Mouse (Mus musculus) neural tube, embryonic 12.5 days (tissue): ENCODE data around the gene Eml1. TPM values are rescaled to one million over a fixed set of nuclear protein-coding genes. Genes with fewer than 3 reads are reported as not detected.
A peak's percentile ranks its signal among the peaks of the same experiment; 100 is the strongest.

Experiments used
- ATAC-seq: fragments of 200-750 bp; cut with Nextera tagmentation; 2 replicates; pipeline ENCODE4 v1.8.0; 2017; ENCODE audit warnings: low read depth, mild to moderate bottlenecking, moderate TSS enrichment, moderate library complexity; ENCODE audit not compliant: low FRiP score
- H3K27ac ChIP-seq: fragments of 300-500 bp; sonication (generic); 2 replicates; pipeline ENCODE4 v1.5.1; 2016
- H3K27me3 ChIP-seq: fragments of 300-500 bp; sonication (generic); replicated peaks from 2 replicates; pipeline ENCODE4 v1.6.1; 2016; ENCODE audit warnings: mild to moderate bottlenecking
- H3K36me3 ChIP-seq: fragments of 300-500 bp; sonication (generic); 2 replicates; pipeline ENCODE4 v1.6.1; 2016; ENCODE audit warnings: mild to moderate bottlenecking
- H3K4me1 ChIP-seq: fragments of 300-500 bp; sonication (generic); 2 replicates; pipeline ENCODE4 v1.6.1; 2016
- H3K4me2 ChIP-seq: fragments of 300-500 bp; sonication (generic); replicated peaks from 2 replicates; pipeline ENCODE4 v1.6.1; 2016; ENCODE audit warnings: mild to moderate bottlenecking
- H3K4me3 ChIP-seq: fragments of 300-500 bp; sonication (generic); 2 replicates; pipeline ENCODE4 v1.5.1; 2016
- H3K9ac ChIP-seq: fragments of 300-500 bp; sonication (generic); 2 replicates; pipeline ENCODE4 v1.6.1; 2016; ENCODE audit warnings: mild to moderate bottlenecking
- H3K9me3 ChIP-seq: fragments of 300-500 bp; sonication (generic); 2 replicates; pipeline ENCODE4 v1.6.1; 2016; ENCODE audit warnings: mild to moderate bottlenecking
- WGBS: fragments of 180-500 bp; shearing (Covaris S2); methylation state at CpG from one replicate; pipeline ENCODE4 v1.1.7; 2016; 5-methylcytosine and 5-hydroxymethylcytosine counted together
- polyA plus RNA-seq: library from polyadenylated mRNA; unstranded; fragments of >200 nt; fragmentation: Nextera tagmentation; extraction: Ambion mirVana; gene quantifications from 2 replicates; pipeline ENCODE4 v1.2.1, GENCODE M21; 2016

Eml1 gene
- polyA plus RNA-seq, 1 experiment from 2014 or later = 122 TPM

GRCm38 (mm10) chr12:108400951-108401350 is 30.2 kb downstream of the Eml1 start:
- no peaks in the 10 kb centered on the region for H3K36me3 ChIP-seq
- H3K27me3 ChIP-seq = no peaks in the 10 kb centered on the region
- no peak overlapping the region for H3K4me2 ChIP-seq
- H3K27ac ChIP-seq = no peak overlapping the region
- H3K9me3 ChIP-seq = no peaks in the 10 kb centered on the region
- ATAC-seq = no peak
- 82% methylated on average over 8 of the region's 8 CpGs for WGBS
- H3K4me1 ChIP-seq = peaks cover 25% of the 10 kb centered on the region
- no peak overlapping the region for H3K4me3 ChIP-seq
- no peak overlapping the region for H3K9ac ChIP-seq

- Histone ChIP-seq H3K36me3 (no peaks in the 10 kb centered on the region), H3K27me3 (no peaks in the 10 kb centered on the region), H3K4me1 (peaks cover 17% of the 10 kb centered on the region), H3K4me2 (no peak overlapping the region), H3K27ac (no peak overlapping the region), H3K4me3 (no peak overlapping the region), H3K9me3 (no peaks in the 10 kb centered on the region), H3K9ac (no peak overlapping the region)
- no peak for ATAC-seq
- 49% methylated on average over 6 of the region's 6 CpGs for WGBS
These were observed 33.2 kb downstream of the Eml1 start for GRCm38 (mm10) chr12:108403957-108404356.

GRCm38 (mm10) chr12:108409100-108409499 is 38.3 kb downstream of the Eml1 start:
- Histone ChIP-seq H3K9ac (no peak overlapping the region), H3K4me1 (peaks cover 24% of the 10 kb centered on the region), H3K9me3 (no peaks in the 10 kb centered on the region), H3K27ac (no peak overlapping the region), H3K4me3 (no peak overlapping the region), H3K36me3 (no peaks in the 10 kb centered on the region), H3K27me3 (no peaks in the 10 kb centered on the region), H3K4me2 (no peak overlapping the region)
- no peak for ATAC-seq
- 38% methylated on average over 5 of the region's 5 CpGs for WGBS

- ATAC-seq = peak; percentile 53; the same call in 1 of the 2 replicates
- H3K4me1 ChIP-seq = peaks cover 23% of the 10 kb centered on the region
- no peaks in the 10 kb centered on the region for H3K36me3 ChIP-seq
- H3K27me3 ChIP-seq = no peaks in the 10 kb centered on the region
- H3K27ac ChIP-seq = peak overlapping the region; percentile 53
- H3K4me3 ChIP-seq = peak overlapping the region; percentile 11; the same call in 1 of the 2 replicates
- H3K4me2 ChIP-seq = peak overlapping the region; percentile 24; the same call in 1 of the 2 replicates
- no peaks in the 10 kb centered on the region for H3K9me3 ChIP-seq
- WGBS = 49% methylated on average over 14 of the region's 14 CpGs
- 0 out of 2 replicates have a peak overlapping the region, but pooled peaks have one; percentile 0 for H3K9ac ChIP-seq
These were observed 39.9 kb downstream of the Eml1 start for GRCm38 (mm10) chr12:108410416-108411208.

- no peak overlapping the region for H3K4me2 ChIP-seq
- no peaks in the 10 kb centered on the region for H3K27me3 ChIP-seq
- no peak for ATAC-seq
- H3K4me3 ChIP-seq = no peak overlapping the region
- no peak overlapping the region for H3K9ac ChIP-seq
- peaks cover 7% of the 10 kb centered on the region for H3K4me1 ChIP-seq
- H3K27ac ChIP-seq = no peak overlapping the region
- H3K9me3 ChIP-seq = no peaks in the 10 kb centered on the region
- WGBS = 92% methylated on average over 9 of the region's 9 CpGs
- no peaks in the 10 kb centered on the region for H3K36me3 ChIP-seq
These were observed 44.2 kb downstream of the Eml1 start for GRCm38 (mm10) chr12:108414932-108415331.

GRCm38 (mm10) chr12:108419570-108419969 is 48.8 kb downstream of the Eml1 start:
- no peak overlapping the region for H3K4me2 ChIP-seq
- H3K9me3 ChIP-seq = no peaks in the 10 kb centered on the region
- no peak for ATAC-seq
- H3K4me1 ChIP-seq = peaks cover 13% of the 10 kb centered on the region; the same call in 1 of the 2 replicates
- H3K27me3 ChIP-seq = no peaks in the 10 kb centered on the region
- H3K36me3 ChIP-seq = no peaks in the 10 kb centered on the region
- no peak overlapping the region for H3K27ac ChIP-seq
- H3K9ac ChIP-seq = no peak overlapping the region
- no peak overlapping the region for H3K4me3 ChIP-seq

- Histone ChIP-seq H3K27me3 (no peaks in the 10 kb centered on the region), H3K36me3 (no peaks in the 10 kb centered on the region), H3K4me2 (no peak overlapping the region), H3K9ac (no peak overlapping the region), H3K27ac (no peak overlapping the region), H3K4me1 (peaks cover 26% of the 10 kb centered on the region), H3K4me3 (no peak overlapping the region), H3K9me3 (no peaks in the 10 kb centered on the region)
- no peak for ATAC-seq
- 80% methylated on average over 1 of the region's 1 CpGs for WGBS
These were observed 50.7 kb downstream of the Eml1 start for GRCm38 (mm10) chr12:108421477-108421876.

- H3K4me1 ChIP-seq = peaks cover 26% of the 10 kb centered on the region
- H3K36me3 ChIP-seq = no peaks in the 10 kb centered on the region
- H3K9me3 ChIP-seq = no peaks in the 10 kb centered on the region
- peak overlapping the region; percentile 88 for H3K27ac ChIP-seq
- ATAC-seq = peak; percentile 57
- H3K4me2 ChIP-seq = peak overlapping the region; percentile 72
- WGBS = 3% methylated on average over 13 of the region's 14 CpGs
- H3K27me3 ChIP-seq = no peaks in the 10 kb centered on the region
- peak overlapping the region; percentile 80 for H3K4me3 ChIP-seq
- H3K9ac ChIP-seq = peak overlapping the region; percentile 90
These were observed 51.7 kb downstream of the Eml1 start for GRCm38 (mm10) chr12:108422495-108422857.

- no peaks in the 10 kb centered on the region for H3K36me3 ChIP-seq
- ATAC-seq = peak; percentile 90
- no peaks in the 10 kb centered on the region for H3K27me3 ChIP-seq
- H3K9me3 ChIP-seq = no peaks in the 10 kb centered on the region
- peak overlapping the region; percentile 88 for H3K27ac ChIP-seq
- peaks cover 26% of the 10 kb centered on the region for H3K4me1 ChIP-seq
- H3K4me3 ChIP-seq = peak overlapping the region; percentile 80
- under 1% methylated on average over 90 of the region's 90 CpGs for WGBS
- peak overlapping the region; percentile 72 for H3K4me2 ChIP-seq
- peak overlapping the region; percentile 90 for H3K9ac ChIP-seq
These were observed 52.3 kb downstream of the Eml1 start for GRCm38 (mm10) chr12:108422858-108423631.

GRCm38 (mm10) chr12:108430964-108431363 is 60.2 kb downstream of the Eml1 start:
- Histone ChIP-seq H3K27me3 (no peaks in the 10 kb centered on the region), H3K36me3 (no peaks in the 10 kb centered on the region), H3K9me3 (no peaks in the 10 kb centered on the region), H3K4me2 (no peak overlapping the region), H3K4me3 (no peak overlapping the region), H3K9ac (no peak overlapping the region), H3K4me1 (peaks cover 43% of the 10 kb centered on the region), H3K27ac (no peak overlapping the region)
- no peak for ATAC-seq
- WGBS = 53% methylated on average over 3 of the region's 3 CpGs

- peaks cover 49% of the 10 kb centered on the region for H3K4me1 ChIP-seq
- H3K27me3 ChIP-seq = no peaks in the 10 kb centered on the region
- H3K9me3 ChIP-seq = no peaks in the 10 kb centered on the region
- H3K4me3 ChIP-seq = no peak overlapping the region
- no peak overlapping the region for H3K9ac ChIP-seq
- H3K27ac ChIP-seq = no peak overlapping the region
- no peaks in the 10 kb centered on the region for H3K36me3 ChIP-seq
- H3K4me2 ChIP-seq = no peak overlapping the region
- no peak for ATAC-seq
- 39% methylated on average over 6 of the region's 6 CpGs for WGBS
These were observed 61.0 kb downstream of the Eml1 start for GRCm38 (mm10) chr12:108431714-108432113.

GRCm38 (mm10) chr12:108432578-108432977 is 61.8 kb downstream of the Eml1 start:
- H3K27me3 ChIP-seq = no peaks in the 10 kb centered on the region
- 0 out of 2 replicates have a peak overlapping the region, but pooled peaks have one; percentile 2 for H3K4me2 ChIP-seq
- H3K36me3 ChIP-seq = no peaks in the 10 kb centered on the region
- WGBS = 61% methylated on average over 5 of the region's 5 CpGs
- ATAC-seq = peak; percentile 26; the same call in 1 of the 2 replicates
- H3K9me3 ChIP-seq = no peaks in the 10 kb centered on the region
- H3K27ac ChIP-seq = no peak overlapping the region
- no peak overlapping the region for H3K9ac ChIP-seq
- peaks cover 57% of the 10 kb centered on the region for H3K4me1 ChIP-seq
- no peak overlapping the region for H3K4me3 ChIP-seq
